Mouse (Mus musculus) neural tube, embryonic 15.5 days (tissue): Measurements from ENCODE around the gene Gm13277. TPM values are rescaled to one million over a fixed set of nuclear protein-coding genes. Genes with fewer than 3 reads are reported as not detected.

Source experiments
- polyA plus RNA-seq: library from polyadenylated mRNA; unstranded; fragments of >200 nt; fragmentation: Nextera tagmentation; extraction: Ambion mirVana; gene quantifications from 2 replicates; pipeline ENCODE4 v1.2.1, GENCODE M21; 2015

The Gm13277 gene
- polyA plus RNA-seq, 1 experiment from 2014 or later: not detected

Other genes starting within 250 kb of the Gm13277 start
- not detected in 2 replicates for gene Ifna15, start 230.4 kb upstream of the Gm13277 start, polyA plus RNA-seq
- gene Ifna14, start 216.8 kb upstream of the Gm13277 start, polyA plus RNA-seq: not detected in 2 replicates
- not detected in 2 replicates for gene Ifna9, start 196.2 kb upstream of the Gm13277 start, polyA plus RNA-seq
- not detected in 2 replicates for gene Ifna12, start 185.3 kb upstream of the Gm13277 start, polyA plus RNA-seq
- gene C87499, start 154.2 kb upstream of the Gm13277 start, polyA plus RNA-seq: not detected in 2 replicates
- not detected in 2 replicates for gene Ifna13, start 144.2 kb upstream of the Gm13277 start, polyA plus RNA-seq
- gene Ifna16, start 111.7 kb upstream of the Gm13277 start, polyA plus RNA-seq: not detected in 2 replicates
- gene Ifna2, start 104.7 kb upstream of the Gm13277 start, polyA plus RNA-seq: not detected in 2 replicates
- gene Ifnab, start 97.3 kb upstream of the Gm13277 start, polyA plus RNA-seq: not detected in 2 replicates
- 1.0 and 1.4 TPM in 2 replicates for gene Gm26566, start 66.8 kb upstream of the Gm13277 start, polyA plus RNA-seq
- 95.7 and 97.8 TPM in 2 replicates for gene Klhl9, start 66.2 kb upstream of the Gm13277 start, polyA plus RNA-seq
- gene Gm13271, start 33.8 kb upstream of the Gm13277 start, polyA plus RNA-seq: not detected in 2 replicates
- gene Gm13283, start 28.5 kb upstream of the Gm13277 start, polyA plus RNA-seq: 0.18 TPM in 1 of 2 replicates, not detected in the other
- not detected in 2 replicates for gene Gm13290, start 14.8 kb upstream of the Gm13277 start, polyA plus RNA-seq
- gene Gm13289, start 11.7 kb upstream of the Gm13277 start, polyA plus RNA-seq: not detected in 2 replicates
- gene Gm13272, start 8.8 kb upstream of the Gm13277 start, polyA plus RNA-seq: not detected in 2 replicates
- not detected in 2 replicates for gene Ifnz, start 6.5 kb upstream of the Gm13277 start, polyA plus RNA-seq
- not detected in 2 replicates for gene Gm13276, start 2.9 kb upstream of the Gm13277 start, polyA plus RNA-seq
- not detected in 2 replicates for gene Gm13278, start 2.9 kb downstream of the Gm13277 start, polyA plus RNA-seq
- gene Gm13275, start 5.9 kb downstream of the Gm13277 start, polyA plus RNA-seq: not detected in 2 replicates
- gene Gm13279, start 8.8 kb downstream of the Gm13277 start, polyA plus RNA-seq: not detected in 2 replicates
- 0.38 TPM in 1 of 2 replicates, not detected in the other for gene Gm13285, start 11.0 kb downstream of the Gm13277 start, polyA plus RNA-seq
- gene Gm13287, start 14.6 kb downstream of the Gm13277 start, polyA plus RNA-seq: not detected in 2 replicates
- not detected in 2 replicates for gene Gm13288, start 16.9 kb downstream of the Gm13277 start, polyA plus RNA-seq
- gene Ifna7, start 27.6 kb downstream of the Gm13277 start, polyA plus RNA-seq: not detected in 2 replicates
- not detected in 2 replicates for gene Ifna11, start 31.3 kb downstream of the Gm13277 start, polyA plus RNA-seq
- gene Ifna6, start 38.8 kb downstream of the Gm13277 start, polyA plus RNA-seq: not detected in 2 replicates
- not detected in 2 replicates for gene Ifna5, start 46.9 kb downstream of the Gm13277 start, polyA plus RNA-seq
- not detected in 2 replicates for gene Ifna4, start 53.2 kb downstream of the Gm13277 start, polyA plus RNA-seq
- not detected in 2 replicates for gene Ifna1, start 61.5 kb downstream of the Gm13277 start, polyA plus RNA-seq
- gene Ifne, start 91.6 kb downstream of the Gm13277 start, polyA plus RNA-seq: not detected in 2 replicates